Mouse (Mus musculus) heart, adult 8-10 months (tissue): ENCODE data around the gene P2ry13. TPM values are rescaled to one million over a fixed set of nuclear protein-coding genes. Genes with fewer than 3 reads are reported as not detected.
A peak's percentile ranks its signal among the peaks of the same experiment; 100 is the strongest.

Experiments used
- DNase-seq: peaks from one replicate; pipeline ENCODE4 v3.0.0; 2022; ENCODE audit warnings: low spot score
- total RNA-seq, 4 experiments: library from RNA; stranded (reverse); gene quantifications; 2 replicates each; pipeline ENCODE4 v1.2.4; 2022

Gene P2ry13
- total RNA-seq, 4 experiments from 2014 or later = 0.49 to 1.4 (median 0.76) TPM

- DNase-seq = no peak
Observed at GRCm38 (mm10) chr3:59197329-59197948, 13.2 kb downstream of the P2ry13 start.

- no peak for DNase-seq
Observed at GRCm38 (mm10) chr3:59194938-59195337, 15.7 kb downstream of the P2ry13 start, which contains the start of gene Gpr87. Gene Gpr87 (minus strand): TSS chr3:59195104.

GRCm38 (mm10) chr3:59194099-59194498 lies 16.6 kb downstream of the P2ry13 start:
- no peak for DNase-seq

GRCm38 (mm10) chr3:59191674-59192073 lies 19.0 kb downstream of the P2ry13 start:
- no peak for DNase-seq

- DNase-seq = no peak
Observed at GRCm38 (mm10) chr3:59187336-59187735, 23.3 kb downstream of the P2ry13 start.

GRCm38 (mm10) chr3:59185662-59186061 lies 25.0 kb downstream of the P2ry13 start:
- no peak for DNase-seq

- DNase-seq = no peak
Observed at GRCm38 (mm10) chr3:59182129-59182528, 28.6 kb downstream of the P2ry13 start.

- DNase-seq = no peak
Observed at GRCm38 (mm10) chr3:59181134-59181533, 29.5 kb downstream of the P2ry13 start.

- no peak for DNase-seq
Observed at GRCm38 (mm10) chr3:59176871-59177270, 33.8 kb downstream of the P2ry13 start.

GRCm38 (mm10) chr3:59175234-59175633 lies 35.4 kb downstream of the P2ry13 start:
- DNase-seq = peak; percentile 42

- DNase-seq = no peak
Observed at GRCm38 (mm10) chr3:59174426-59175154, 36.1 kb downstream of the P2ry13 start.

GRCm38 (mm10) chr3:59169921-59170627 lies 40.6 kb downstream of the P2ry13 start:
- no peak for DNase-seq

- no peak for DNase-seq
Observed at GRCm38 (mm10) chr3:59169215-59169614, 41.5 kb downstream of the P2ry13 start.

- no peak for DNase-seq
Observed at GRCm38 (mm10) chr3:59168476-59168875, 42.2 kb downstream of the P2ry13 start.

- DNase-seq = no peak
Observed at GRCm38 (mm10) chr3:59167417-59168054, 43.1 kb downstream of the P2ry13 start.

- DNase-seq = no peak
Observed at GRCm38 (mm10) chr3:59160465-59160864, 50.2 kb downstream of the P2ry13 start.

Other genes starting within 250 kb of the P2ry13 start
- 1 to 10 TPM; 6.1 to 9.3 (median 6.6) TPM for gene Med12l, start 205.1 kb downstream of the P2ry13 start, total RNA-seq
- under 1 TPM in 2 of 4 experiments, not detected in 2; 0.13 to 0.23 TPM for gene Gpr171, start 109.1 kb downstream of the P2ry13 start, total RNA-seq
- gene P2ry14, start 57.3 kb downstream of the P2ry13 start, total RNA-seq = 1 to 10 TPM; 2.0 to 4.6 (median 2.9) TPM
- not detected for gene Gpr87, start 15.8 kb downstream of the P2ry13 start, total RNA-seq
- gene P2ry12, start 52.0 kb upstream of the P2ry13 start, total RNA-seq = 1 to 10 TPM; 1.2 to 5.1 (median 4.4) TPM
- gene Igsf10, start 133.5 kb upstream of the P2ry13 start, total RNA-seq = 1 to 10 TPM; 1.2 to 1.6 (median 1.4) TPM